Mouse (Mus musculus): ENCODE results near the gene Ttc34.

Ttc34 gene

DNA sequence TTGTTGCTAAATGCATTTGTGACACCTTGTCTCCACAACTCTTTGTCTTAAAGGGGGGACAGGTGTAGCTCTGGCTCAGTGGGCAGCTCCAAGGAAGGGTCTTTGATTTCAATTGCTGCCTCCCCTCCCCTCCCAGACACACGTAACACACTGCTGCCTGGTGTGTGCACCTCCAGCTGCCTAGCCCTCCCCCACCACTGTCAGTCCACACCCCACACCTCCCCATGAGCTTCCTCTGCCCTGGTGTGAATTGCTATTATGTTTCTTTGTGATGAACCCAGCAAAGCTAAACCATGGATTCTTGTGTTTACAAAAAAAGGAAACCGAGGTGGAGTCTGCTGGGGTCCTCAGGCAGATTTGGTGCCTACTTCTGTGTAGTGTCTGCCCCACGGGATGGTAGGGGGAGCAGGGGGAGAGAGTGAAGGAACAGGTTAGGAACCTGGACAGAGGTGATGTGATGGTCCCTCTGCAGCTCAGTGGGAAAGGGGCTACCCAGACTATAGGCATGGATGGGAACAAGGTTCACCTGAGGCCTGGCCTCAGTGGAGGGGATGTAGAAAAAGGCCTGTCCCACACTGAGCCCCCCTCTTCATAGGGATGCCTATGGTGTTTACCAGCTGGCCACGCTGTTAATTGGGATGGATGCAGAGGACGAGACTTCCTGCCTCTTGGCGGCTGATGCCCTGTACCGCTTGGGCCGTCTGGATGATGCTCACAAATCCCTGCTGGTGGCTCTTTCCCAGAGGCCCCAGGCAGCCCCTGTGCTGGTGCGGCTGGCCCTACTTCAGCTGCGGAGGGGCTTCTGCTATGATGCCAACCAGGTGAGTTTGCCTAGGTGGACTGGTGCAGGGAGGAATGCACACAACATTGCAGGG, 20.3 kb downstream of the Ttc34 start:
- DNase-seq: no peak

GRCm38 (mm10) chr4:154858601-154859000, 21.3 kb downstream of the Ttc34 start:
- DNase-seq: no peak

DNA sequence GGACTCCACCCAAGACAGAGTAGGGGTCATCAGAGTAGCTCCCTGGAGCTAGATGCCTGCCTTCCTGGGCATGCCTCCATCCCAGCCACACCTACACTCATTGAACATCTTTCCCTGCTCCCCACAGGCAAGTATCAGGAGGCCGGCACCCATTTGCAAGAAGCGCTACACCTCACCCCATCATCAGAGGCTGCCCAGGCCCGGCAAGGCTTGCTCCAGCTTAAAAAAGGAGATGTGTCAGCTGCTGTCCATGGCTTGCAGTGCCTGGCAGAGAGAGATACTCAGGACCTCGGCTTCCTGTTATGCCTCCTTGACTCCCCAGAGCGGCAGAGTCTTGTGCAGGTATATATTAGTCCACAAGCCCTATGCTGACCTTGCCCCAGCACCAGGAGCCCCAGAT, 24.7 kb downstream of the Ttc34 start:
- no peak for DNase-seq

DNA sequence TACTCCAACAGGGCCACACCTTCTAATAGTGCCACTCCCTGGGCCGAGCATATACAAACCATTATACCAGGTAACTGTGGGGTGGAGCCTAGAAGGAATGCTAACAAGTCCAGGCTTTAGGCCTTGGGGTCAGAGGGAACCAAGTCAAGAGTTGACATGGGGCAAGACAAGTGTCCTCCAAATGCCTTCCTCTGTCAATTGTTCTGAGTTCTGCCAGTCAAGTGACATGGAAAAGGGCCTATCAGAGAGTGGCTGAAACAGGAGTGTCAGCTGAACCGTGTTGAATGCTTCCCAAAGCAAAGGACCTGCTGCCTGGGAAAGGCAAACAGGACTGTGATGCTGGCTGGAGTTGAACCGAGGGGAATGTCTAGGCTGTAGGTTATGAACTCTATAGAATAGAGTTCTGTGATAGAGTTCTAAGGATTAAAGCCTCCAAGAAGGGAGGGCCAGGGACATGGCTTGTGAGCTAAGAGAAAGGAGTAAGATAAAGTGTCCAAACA, 26.2 kb downstream of the Ttc34 start:
- DNase-seq: no peak

- peak; percentile 95 for DNase-seq
Observed at GRCm38 (mm10) chr4:154864271-154864771, 27.1 kb downstream of the Ttc34 start.

- no peak for DNase-seq
Observed at GRCm38 (mm10) chr4:154864961-154865760, 27.9 kb downstream of the Ttc34 start.

GRCm38 (mm10) chr4:154866391-154866790, 29.1 kb downstream of the Ttc34 start:
- no peak for DNase-seq

DNA sequence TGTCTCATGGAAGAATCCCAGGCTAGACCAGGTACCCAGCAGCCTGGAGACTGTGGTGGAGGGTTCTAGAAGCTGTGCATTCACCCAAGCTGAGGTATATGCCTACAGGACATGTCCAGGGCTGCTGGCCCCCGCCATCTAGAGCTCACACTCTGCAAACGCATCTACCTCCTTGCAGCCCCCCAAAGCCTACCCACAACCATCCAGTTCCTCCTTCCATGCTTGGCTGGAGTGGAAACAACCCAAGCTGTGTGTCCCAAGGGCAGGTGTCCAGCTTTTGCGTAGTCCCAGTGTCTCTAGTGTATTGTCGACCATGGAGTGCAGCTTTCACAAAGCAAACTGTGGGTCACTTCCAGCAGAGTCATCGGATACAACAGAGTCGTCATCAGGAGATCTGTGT, 30.0 kb downstream of the Ttc34 start:
- no peak for DNase-seq

DNA sequence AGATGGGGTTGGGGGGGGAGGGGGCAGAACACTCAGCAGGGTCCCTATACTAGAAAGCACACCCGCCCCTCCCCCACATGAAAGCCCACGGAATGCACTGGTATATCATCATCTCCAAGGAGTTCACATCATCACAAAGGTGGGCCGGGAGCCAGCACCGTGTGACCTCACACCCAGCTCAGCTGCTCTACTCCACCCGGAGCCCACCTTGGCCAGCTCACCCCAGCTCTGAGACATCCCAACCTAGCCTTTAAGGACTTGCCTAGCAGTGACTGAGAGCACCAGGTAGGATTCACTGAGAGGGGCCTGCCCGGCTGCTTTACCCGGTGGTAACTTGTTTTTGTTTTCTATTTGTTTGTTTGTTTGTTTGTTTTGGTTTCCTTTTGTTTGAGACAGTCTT, 32.2 kb downstream of the Ttc34 start, which contains the start of gene Mmel1:
Mmel1 (plus strand) TSS at position 146 of the 400 bp plus-strand sequence.
- DNase-seq: no peak

- DNase-seq: no peak
Observed at GRCm38 (mm10) chr4:154870721-154871120, 33.5 kb downstream of the Ttc34 start.

DNA sequence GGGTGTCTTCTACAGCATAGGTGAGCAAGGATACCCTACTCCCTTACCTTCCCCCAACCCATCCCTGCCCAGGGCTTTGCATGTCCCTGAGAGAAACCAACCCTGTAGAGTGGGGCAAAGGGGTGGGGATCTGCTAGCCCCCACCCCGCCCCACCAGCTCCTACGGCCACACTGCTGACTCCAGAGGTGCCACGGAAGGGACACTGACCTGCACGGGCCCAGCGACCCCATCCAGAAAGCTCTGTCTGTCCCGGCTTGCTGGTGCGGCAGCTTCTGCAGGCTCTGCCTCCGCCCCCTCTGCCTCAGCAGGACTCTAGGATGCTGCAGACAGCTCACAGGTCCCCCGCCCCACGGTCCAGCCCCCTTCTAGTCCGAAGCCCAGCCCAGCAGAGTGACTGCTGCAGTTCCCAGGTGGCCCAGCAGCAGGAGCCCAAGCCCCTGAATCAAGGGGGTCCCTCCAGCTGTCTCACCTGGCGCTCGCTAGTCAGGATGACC, 34.5 kb downstream of the Ttc34 start:
- DNase-seq: no peak

DNA sequence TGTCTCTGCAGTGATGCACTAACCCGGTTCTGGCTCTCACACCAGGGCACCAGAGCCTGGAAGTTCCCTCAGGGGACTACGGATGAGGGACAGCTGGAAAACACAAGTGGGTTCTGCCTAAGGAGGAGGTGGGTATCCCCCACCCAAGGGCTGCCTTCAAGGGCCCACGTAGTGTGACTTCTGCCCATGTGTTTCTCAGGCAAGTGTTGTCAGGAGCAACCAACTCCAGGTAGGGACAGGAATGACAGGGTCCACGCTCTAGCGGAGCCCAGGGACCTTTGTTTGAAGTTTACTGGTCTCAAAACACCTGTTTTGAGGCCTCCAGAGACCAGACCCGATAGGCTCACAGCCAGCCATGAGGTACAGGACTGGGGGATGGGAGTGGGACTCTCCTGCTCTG, 35.9 kb downstream of the Ttc34 start:
- no peak for DNase-seq

- peak; percentile 99 for DNase-seq
Observed at GRCm38 (mm10) chr4:154877864-154878548, 40.7 kb downstream of the Ttc34 start.

- no peak for DNase-seq
Observed at GRCm38 (mm10) chr4:154880730-154881129, 43.5 kb downstream of the Ttc34 start.

- no peak for DNase-seq
Observed at GRCm38 (mm10) chr4:154882014-154882659, 44.9 kb downstream of the Ttc34 start.

DNA sequence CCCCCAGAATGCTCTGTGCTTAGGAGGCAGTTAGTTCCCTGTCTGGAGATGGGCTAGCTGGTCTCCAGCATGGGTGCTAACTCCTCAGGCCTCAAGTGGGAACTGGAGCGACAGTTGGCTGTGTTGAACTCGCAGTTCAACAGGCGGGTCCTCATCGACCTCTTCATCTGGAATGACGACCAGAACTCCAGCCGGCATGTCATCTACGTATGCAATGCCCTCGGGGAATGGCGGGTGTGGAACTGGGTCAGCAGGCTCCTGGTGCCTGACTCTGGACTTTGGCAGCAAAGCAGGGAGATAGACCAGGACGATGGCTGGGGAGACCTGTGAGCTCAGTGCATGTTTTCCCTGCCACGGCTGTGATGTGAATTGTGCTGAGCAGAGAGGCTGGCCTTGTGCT, 48.2 kb downstream of the Ttc34 start:
- no peak for DNase-seq

DNA sequence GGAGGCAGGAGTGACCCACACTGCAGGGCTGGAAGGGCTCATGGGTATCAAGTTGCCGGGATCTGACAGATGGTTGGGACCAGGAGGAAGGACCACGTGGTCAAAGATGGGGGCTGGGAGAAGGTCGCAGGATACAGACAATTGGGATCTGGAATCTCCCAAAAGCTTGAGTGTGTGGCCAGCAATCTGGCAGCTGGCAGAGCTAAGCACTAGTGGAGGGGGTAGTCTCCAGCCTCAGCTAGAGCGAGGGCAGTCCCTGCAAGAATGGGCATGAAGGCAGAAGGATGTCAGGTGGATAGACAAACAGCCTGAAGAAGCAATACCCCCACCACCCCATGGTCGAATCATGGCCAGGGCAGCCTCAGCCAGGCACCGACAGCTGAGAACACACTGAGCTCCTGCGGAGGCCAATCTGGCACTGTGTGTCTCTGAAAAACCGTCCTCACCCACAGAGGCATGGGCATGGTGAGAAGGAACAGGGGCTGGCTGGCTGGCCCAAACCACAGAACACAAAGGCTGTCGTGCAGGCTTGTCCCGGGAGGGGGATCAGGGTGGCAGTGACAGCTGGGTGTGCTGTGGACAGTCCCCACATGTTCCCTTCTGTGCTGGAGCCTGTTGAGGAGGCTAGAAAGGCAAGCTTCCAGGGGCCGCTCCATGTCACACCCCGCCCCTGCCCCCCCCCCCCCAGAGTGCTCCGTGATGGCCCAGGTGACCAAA, 49.8 kb downstream of the Ttc34 start:
- no peak for DNase-seq

DNA sequence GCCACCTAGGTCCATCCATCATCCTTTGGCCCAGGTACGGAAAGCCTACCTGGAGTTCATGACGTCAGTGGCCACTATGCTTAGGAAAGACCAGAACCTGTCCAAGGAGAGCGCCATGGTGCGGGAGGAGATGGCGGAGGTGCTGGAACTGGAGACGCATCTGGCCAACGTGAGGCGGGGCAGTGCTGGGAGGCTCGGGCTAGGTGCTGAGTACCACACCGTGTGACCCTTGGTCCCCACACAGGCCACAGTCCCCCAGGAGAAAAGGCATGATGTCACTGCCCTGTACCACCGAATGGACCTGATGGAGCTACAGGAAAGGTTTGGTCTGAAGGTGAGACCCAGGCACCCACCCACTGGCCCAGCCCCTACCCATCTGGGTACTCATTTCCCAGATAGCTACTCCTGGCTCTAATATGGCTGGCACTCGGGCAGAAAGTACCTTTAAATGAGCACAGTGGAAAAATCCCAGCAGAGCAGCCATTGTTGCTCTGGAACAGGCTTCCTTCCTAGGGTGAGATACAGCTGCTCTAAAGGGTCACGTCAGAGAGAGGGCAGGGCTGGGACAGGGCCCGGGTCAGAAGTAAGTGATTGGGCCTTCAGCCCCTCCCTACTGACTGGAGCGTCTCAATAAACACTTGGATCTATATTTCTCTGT, 50.5 kb downstream of the Ttc34 start:
- DNase-seq: no peak

DNA sequence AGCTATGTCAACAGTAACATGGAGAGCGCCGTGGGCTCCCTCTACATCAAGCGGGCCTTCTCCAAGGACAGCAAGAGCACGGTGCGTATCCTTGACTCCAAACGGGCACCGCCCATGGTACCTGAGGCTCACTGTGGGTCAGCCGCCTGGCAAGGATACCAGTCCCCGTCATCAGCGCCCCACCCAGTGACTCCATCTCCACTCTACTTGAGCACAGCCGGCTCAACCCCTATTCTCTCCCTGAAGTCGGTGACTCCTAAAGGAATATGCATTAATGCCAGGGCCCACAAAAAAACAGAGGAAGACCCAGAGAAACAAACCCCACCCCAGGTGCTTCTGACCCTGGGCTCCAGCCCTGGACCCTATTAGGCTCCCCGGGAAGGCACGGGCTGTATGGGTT, 53.6 kb downstream of the Ttc34 start:
- DNase-seq: no peak

GRCm38 (mm10) chr4:154895549-154895948, 58.3 kb downstream of the Ttc34 start:
- no peak for DNase-seq
